Mouse (Mus musculus) hematopoietic stem cell, adult 5-6 weeks (primary cell): Measurements from ENCODE around the gene Rarres2. TPM values are rescaled to one million over a fixed set of nuclear protein-coding genes. Genes with fewer than 3 reads are reported as not detected.
A peak's percentile ranks its signal among the peaks of the same experiment; 100 is the strongest.

Experiments used
- ATAC-seq, 2 experiments: fragments of 125-278 bp in 1 of 2; replicated peaks in 1 of 2; 2 replicates each; pipeline ENCODE4 v1.8.0; 2016 to 2017; ENCODE audit warnings: inconsistent platforms in 2 of 2, mild to moderate bottlenecking in 2 of 2, moderate number of reproducible peaks in 2 of 2, low read depth in 1 of 2, moderate TSS enrichment in 1 of 2; ENCODE audit not compliant: low FRiP score in 2 of 2, poor library complexity in 2 of 2, severe bottlenecking in 2 of 2, insufficient read depth in 1 of 2, low TSS enrichment in 1 of 2
- total RNA-seq: library from RNA; stranded (forward); fragments of 172-1452, 232-1000 nt; gene quantifications from 2 replicates; pipeline ENCODE4 v1.2.3, GENCODE M21; 2017

The Rarres2 gene
- total RNA-seq, 1 experiment from 2014 or later = not detected

GRCm38 (mm10) chr6:48529261-48529660 is 43.3 kb downstream of the Rarres2 start:
- peak; percentile 31 to 40; a peak in 2 of 4 replicates for ATAC-seq

- no peak for ATAC-seq
These were observed 44.7 kb downstream of the Rarres2 start for GRCm38 (mm10) chr6:48527901-48528300.

DNA sequence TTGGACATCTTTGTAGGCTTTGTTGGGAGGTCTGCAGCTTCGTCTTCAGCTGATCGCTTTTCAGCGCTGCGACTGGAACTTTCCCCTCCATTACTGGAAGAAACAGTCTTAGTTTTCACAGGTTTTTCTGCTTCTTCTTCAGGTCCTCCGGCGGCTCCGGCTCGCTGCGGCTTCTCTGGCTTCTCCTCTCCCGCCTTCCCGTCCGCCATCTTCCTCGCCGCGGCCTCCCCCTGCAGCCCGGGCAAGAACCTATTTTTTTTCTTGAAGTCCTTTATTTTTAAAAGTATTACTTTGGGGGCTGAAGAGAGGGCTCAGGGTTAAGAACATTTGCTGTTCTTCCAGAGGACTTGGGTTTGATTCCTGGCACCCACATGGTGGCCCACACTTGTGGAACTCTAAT is 47.7 kb downstream of the Rarres2 start:
- peak; percentile 69 to 81; a peak in 3 of 4 replicates for ATAC-seq

Other genes starting within 250 kb of the Rarres2 start
- gene Krba1, start 177.2 kb downstream of the Rarres2 start, total RNA-seq = 12.4 and 16.3 TPM in 2 replicates
- gene Zfp467, start 127.0 kb downstream of the Rarres2 start, total RNA-seq = 8.6 and 9.8 TPM in 2 replicates
- gene Sspo, start 124.6 kb downstream of the Rarres2 start, total RNA-seq = 0.19 TPM in 1 of 2 replicates, not detected in the other
- 0.44 TPM in 1 of 2 replicates, not detected in the other for gene Atp6v0e2, start 35.2 kb downstream of the Rarres2 start, total RNA-seq
- gene Lrrc61, start 18.0 kb downstream of the Rarres2 start, total RNA-seq = 4.7 and 5.1 TPM in 2 replicates
- not detected in 2 replicates for gene Gm45021, start 16.8 kb upstream of the Rarres2 start, total RNA-seq
- gene Repin1, start 21.1 kb upstream of the Rarres2 start, total RNA-seq = 30.1 and 32.0 TPM in 2 replicates
- 10.0 TPM in 1 of 2 replicates, not detected in the other for gene Gm44965, start 21.2 kb upstream of the Rarres2 start, total RNA-seq
- gene Zfp775, start 29.3 kb upstream of the Rarres2 start, total RNA-seq = 6.1 and 8.4 TPM in 2 replicates
- 2.0 and 2.6 TPM in 2 replicates for gene AI854703, start 54.0 kb upstream of the Rarres2 start, total RNA-seq
- gene Gimap8, start 74.4 kb upstream of the Rarres2 start, total RNA-seq = 52.3 and 68.2 TPM in 2 replicates
- 83.6 and 95.8 TPM in 2 replicates for gene Gimap9, start 103.3 kb upstream of the Rarres2 start, total RNA-seq
- 30.6 and 35.7 TPM in 2 replicates for gene Gimap4, start 111.8 kb upstream of the Rarres2 start, total RNA-seq
- 416 and 544 TPM in 2 replicates for gene Gimap6, start 135.4 kb upstream of the Rarres2 start, total RNA-seq
- gene Gm28053, start 145.8 kb upstream of the Rarres2 start, total RNA-seq = 100 and 477 TPM in 2 replicates
- 11.0 and 25.5 TPM in 2 replicates for gene Gimap7, start 145.8 kb upstream of the Rarres2 start, total RNA-seq
- gene Gimap1, start 166.3 kb upstream of the Rarres2 start, total RNA-seq = 122 and 153 TPM in 2 replicates
- 39.8 and 45.8 TPM in 2 replicates for gene Gimap5, start 173.4 kb upstream of the Rarres2 start, total RNA-seq
- 2.4 and 7.8 TPM in 2 replicates for gene Gimap3, start 198.1 kb upstream of the Rarres2 start, total RNA-seq